Mouse (Mus musculus) CH12.LX (cell line): Measurements from ENCODE around the gene Gabrr2. TPM values are rescaled to one million over a fixed set of nuclear protein-coding genes. Genes with fewer than 3 reads are reported as not detected.
A peak's percentile ranks its signal among the peaks of the same experiment; 100 is the strongest.

Experiments
- DNase-seq: peaks from one replicate; pipeline ENCODE4 v3.0.0-alpha.2; 2013; ENCODE audit errors: extremely low read depth
- H3K27ac ChIP-seq: 2 replicates; pipeline ENCODE4 v1.5.1; 2012; ENCODE audit warnings: low read depth, mild to moderate bottlenecking, control low read depth, moderate library complexity; ENCODE audit not compliant: insufficient read depth
- H3K27me3 ChIP-seq: replicated peaks from 2 replicates; pipeline ENCODE3; 2012; ENCODE audit warnings: inconsistent platforms
- H3K36me3 ChIP-seq, 2 experiments: replicated peaks in 1 of 2; 2 replicates each; pipeline versions ENCODE3 to v1.6.1; 2012; ENCODE audit warnings: inconsistent platforms in 1 of 2, low read length in 1 of 2, mild to moderate bottlenecking in 1 of 2, mixed read lengths in 1 of 2, moderate library complexity in 1 of 2; ENCODE audit not compliant: control insufficient read depth in 1 of 2, insufficient read depth in 1 of 2
- H3K4me1 ChIP-seq, 2 experiments: 2 replicates each; pipeline ENCODE4 v1.6.1; 2012; ENCODE audit warnings: inconsistent platforms in 1 of 2, moderate library complexity in 1 of 2; ENCODE audit not compliant: insufficient read depth in 2 of 2, control insufficient read depth in 1 of 2
- H3K4me2 ChIP-seq: 2 replicates; pipeline ENCODE4 v1.6.1; 2012; ENCODE audit warnings: low read depth, mild to moderate bottlenecking, control low read depth; ENCODE audit not compliant: poor library complexity, insufficient read depth, severe bottlenecking
- H3K4me3 ChIP-seq, 3 experiments: fragments of 150-350 bp in 1 of 3; sonication (generic) in 1 of 3; replicated peaks in 1 of 3; 2 replicates each; pipeline versions ENCODE3 to v1.5.1; 2011 to 2012; ENCODE audit warnings: low read depth in 2 of 3, low read length in 2 of 3, mild to moderate bottlenecking in 2 of 3, moderate library complexity in 2 of 3, control low read depth in 1 of 3, improper control_type of control experiment in 1 of 3, inconsistent platforms in 1 of 3, mixed read lengths in 1 of 3; ENCODE audit not compliant: poor library complexity in 1 of 3
- H3K79me2 ChIP-seq: replicated peaks from 2 replicates; pipeline ENCODE4 v1.6.1; 2012; ENCODE audit warnings: mild to moderate bottlenecking, moderate library complexity; ENCODE audit not compliant: control insufficient read depth, poor library complexity, insufficient read depth, severe bottlenecking; ENCODE audit errors: extremely low read depth
- H3K9ac ChIP-seq: 2 replicates; pipeline ENCODE4 v1.6.1; 2012; ENCODE audit warnings: low read depth, mild to moderate bottlenecking, control low read depth, moderate library complexity; ENCODE audit not compliant: insufficient read depth
- H3K9me3 ChIP-seq: replicated peaks from 2 replicates; pipeline ENCODE3; 2012; ENCODE audit warnings: low read length, inconsistent platforms, mixed read lengths
- BHLHE40 ChIP-seq: IDR thresholded peaks from 2 replicates; pipeline ENCODE4 v1.6.1; 2011; ENCODE audit warnings: mild to moderate bottlenecking, low read depth, low read length, improper control_type of control experiment
- CHD1 ChIP-seq: IDR thresholded peaks from 2 replicates; pipeline ENCODE4 v1.6.1; 2012; ENCODE audit warnings: low read depth, low read length, improper control_type of control experiment, inconsistent platforms
- CHD2 ChIP-seq: IDR thresholded peaks from 2 replicates; pipeline ENCODE4 v1.6.1; 2011; ENCODE audit warnings: low read length, improper control_type of control experiment
- CTCF ChIP-seq, 2 experiments: IDR thresholded peaks in 1 of 2; conservative IDR thresholded peaks in 1 of 2; 2 replicates each; pipeline ENCODE4 v1.5.1; 2011 to 2012; ENCODE audit warnings: low read depth in 2 of 2, low read length in 2 of 2, improper control_type of control experiment in 1 of 2, inconsistent platforms in 1 of 2, mild to moderate bottlenecking in 1 of 2, moderate library complexity in 1 of 2
- ETS1 ChIP-seq: conservative IDR thresholded peaks from 2 replicates; pipeline ENCODE4 v1.6.1; 2012; ENCODE audit warnings: low read depth, mild to moderate bottlenecking, inconsistent platforms, low read length, improper control_type of control experiment, moderate library complexity
- GABPA ChIP-seq: IDR thresholded peaks from 2 replicates; pipeline ENCODE4 v1.6.1; 2012; ENCODE audit warnings: low read depth, low read length, improper control_type of control experiment, inconsistent platforms; ENCODE audit not compliant: insufficient replicate concordance
- HCFC1 ChIP-seq: IDR thresholded peaks from 2 replicates; pipeline ENCODE4 v1.6.1; 2012; ENCODE audit warnings: low read depth, mild to moderate bottlenecking, inconsistent platforms, low read length, improper control_type of control experiment
- IRF4 ChIP-seq: IDR thresholded peaks from 2 replicates; pipeline ENCODE4 v1.6.1; 2014; ENCODE audit warnings: low read depth, mild to moderate bottlenecking, inconsistent platforms, low read length, improper control_type of control experiment
- JUN ChIP-seq: IDR thresholded peaks from 2 replicates; pipeline ENCODE4 v1.6.1; 2011; ENCODE audit warnings: low read depth, mild to moderate bottlenecking, low read length, improper control_type of control experiment, moderate library complexity; ENCODE audit not compliant: insufficient read depth
- JUND ChIP-seq: conservative IDR thresholded peaks from 2 replicates; pipeline ENCODE4 v1.6.1; 2011; ENCODE audit warnings: low read depth, low read length, improper control_type of control experiment
- MAFK ChIP-seq: IDR thresholded peaks from 2 replicates; pipeline ENCODE4 v1.6.1; 2011; ENCODE audit warnings: low read length, improper control_type of control experiment; ENCODE audit not compliant: insufficient replicate concordance
- MAX ChIP-seq: IDR thresholded peaks from 2 replicates; pipeline ENCODE4 v1.6.1; 2011; ENCODE audit warnings: low read length, improper control_type of control experiment
- MAZ ChIP-seq: IDR thresholded peaks from 2 replicates; pipeline ENCODE4 v1.6.1; 2012; ENCODE audit warnings: low read depth, mild to moderate bottlenecking, inconsistent platforms, low read length, improper control_type of control experiment, moderate library complexity
- MEF2A ChIP-seq: IDR thresholded peaks from 2 replicates; pipeline ENCODE4 v1.6.1; 2014; ENCODE audit warnings: low read depth, mild to moderate bottlenecking, inconsistent platforms, low read length, improper control_type of control experiment, borderline replicate concordance
- MXI1 ChIP-seq: IDR thresholded peaks from 2 replicates; pipeline ENCODE4 v1.6.1; 2011; ENCODE audit warnings: mild to moderate bottlenecking, low read depth, low read length, improper control_type of control experiment
- MYC ChIP-seq: IDR thresholded peaks from 2 replicates; pipeline ENCODE4 v1.6.1; 2011; ENCODE audit warnings: low read depth, mild to moderate bottlenecking, improper control_type of control experiment, low read length
- NELFE ChIP-seq: IDR thresholded peaks from 2 replicates; pipeline ENCODE4 v1.6.1; 2011; ENCODE audit warnings: low read depth, low read length, improper control_type of control experiment
- NRF1 ChIP-seq: IDR thresholded peaks from 2 replicates; pipeline ENCODE4 v1.6.1; 2014; ENCODE audit warnings: low read depth, mild to moderate bottlenecking, inconsistent platforms, low read length, improper control_type of control experiment, moderate library complexity
- PAX5 ChIP-seq: IDR thresholded peaks from 2 replicates; pipeline ENCODE4 v1.6.1; 2012; ENCODE audit warnings: low read length, inconsistent platforms, mixed read lengths
- POLR2A ChIP-seq: IDR thresholded peaks from 2 replicates; pipeline ENCODE4 v1.6.1; 2011; ENCODE audit warnings: low read depth, mild to moderate bottlenecking, improper control_type of control experiment, low read length
- POLR2AphosphoS2 ChIP-seq: IDR thresholded peaks from 2 replicates; pipeline ENCODE4 v1.6.1; 2011; ENCODE audit warnings: low read depth, low read length, improper control_type of control experiment
- RAD21 ChIP-seq: IDR thresholded peaks from 2 replicates; pipeline ENCODE4 v1.6.1; 2011; ENCODE audit warnings: low read depth, mild to moderate bottlenecking, low read length, improper control_type of control experiment, moderate library complexity
- RCOR1 ChIP-seq: conservative IDR thresholded peaks from 2 replicates; pipeline ENCODE4 v1.6.1; 2012; ENCODE audit warnings: low read depth, mild to moderate bottlenecking, inconsistent platforms, low read length, improper control_type of control experiment
- SIN3A ChIP-seq: IDR thresholded peaks from 2 replicates; pipeline ENCODE4 v1.6.1; 2012; ENCODE audit warnings: low read length, improper control_type of control experiment, inconsistent platforms
- SMC3 ChIP-seq: IDR thresholded peaks from 2 replicates; pipeline ENCODE4 v1.6.1; 2011; ENCODE audit warnings: low read depth, low read length, improper control_type of control experiment
- TBP ChIP-seq: conservative IDR thresholded peaks from 2 replicates; pipeline ENCODE4 v1.6.1; 2011; ENCODE audit warnings: low read depth, low read length, improper control_type of control experiment
- TCF12 ChIP-seq: IDR thresholded peaks from 2 replicates; pipeline ENCODE4 v1.6.1; 2014; ENCODE audit warnings: low read depth, mild to moderate bottlenecking, inconsistent platforms, low read length, improper control_type of control experiment
- UBTF ChIP-seq: IDR thresholded peaks from 2 replicates; pipeline ENCODE4 v1.6.1; 2012; ENCODE audit warnings: low read depth, mild to moderate bottlenecking, inconsistent platforms, low read length, improper control_type of control experiment, moderate library complexity
- USF1 ChIP-seq: IDR thresholded peaks from 2 replicates; pipeline ENCODE4 v1.6.1; 2014; ENCODE audit warnings: low read depth, mild to moderate bottlenecking, inconsistent platforms, low read length, improper control_type of control experiment
- ZC3H11A ChIP-seq: IDR thresholded peaks from 2 replicates; pipeline ENCODE4 v1.6.1; 2012; ENCODE audit warnings: low read depth, mild to moderate bottlenecking, inconsistent platforms, low read length, improper control_type of control experiment
- ZKSCAN1 ChIP-seq: IDR thresholded peaks from 2 replicates; pipeline ENCODE4 v1.6.1; 2012; ENCODE audit warnings: low read depth, inconsistent platforms, low read length, improper control_type of control experiment, borderline replicate concordance
- ZMIZ1 ChIP-seq: IDR thresholded peaks from 2 replicates; pipeline ENCODE4 v1.6.1; 2012; ENCODE audit warnings: low read depth, mild to moderate bottlenecking, inconsistent platforms, low read length, improper control_type of control experiment
- ZNF384 ChIP-seq: IDR thresholded peaks from 2 replicates; pipeline ENCODE4 v1.6.1; 2012; ENCODE audit warnings: low read depth, low read length, improper control_type of control experiment, inconsistent platforms
- dilution Hi-C: fragments of 300-500 bp; cut with MboI; formaldehyde crosslinking; loops from 2 replicates; pipeline ENCODE4 v1.14.3; 2020; ENCODE audit warnings: low sequenced_read_pairs; ENCODE audit not compliant: extremely low pct_unique_long_range_greater_than_20kb, extremely low pct_ligation_motif_present
- in situ Hi-C: fragments of 300-500 bp; cut with MboI; formaldehyde crosslinking; loops from 3 replicates; pipeline ENCODE4 v1.14.3; 2019; ENCODE audit warnings: low sequenced_read_pairs, low pct_ligation_motif_present, low pct_unique_long_range_greater_than_20kb, mixed read lengths
- polyA plus RNA-seq: library from polyadenylated mRNA; unstranded; fragments of >175 nt; gene quantifications from 2 replicates; pipeline ENCODE4 v1.2.1, GENCODE M21; 2012; ENCODE audit warnings: low read depth; ENCODE audit not compliant: insufficient read length
- total RNA-seq, 2 experiments: library from RNA; depleted of rRNA; stranded (reverse); fragments of 300-350 nt in 1 of 2; fragments of >200 nt in 1 of 2; gene quantifications; 2 replicates each; pipeline ENCODE4 v1.2.3; 2012 to 2014

Gabrr2 gene
- total and polyA plus RNA-seq, 3 experiments: 0.42 to 0.59 TPM; not detected in 1

DNA sequence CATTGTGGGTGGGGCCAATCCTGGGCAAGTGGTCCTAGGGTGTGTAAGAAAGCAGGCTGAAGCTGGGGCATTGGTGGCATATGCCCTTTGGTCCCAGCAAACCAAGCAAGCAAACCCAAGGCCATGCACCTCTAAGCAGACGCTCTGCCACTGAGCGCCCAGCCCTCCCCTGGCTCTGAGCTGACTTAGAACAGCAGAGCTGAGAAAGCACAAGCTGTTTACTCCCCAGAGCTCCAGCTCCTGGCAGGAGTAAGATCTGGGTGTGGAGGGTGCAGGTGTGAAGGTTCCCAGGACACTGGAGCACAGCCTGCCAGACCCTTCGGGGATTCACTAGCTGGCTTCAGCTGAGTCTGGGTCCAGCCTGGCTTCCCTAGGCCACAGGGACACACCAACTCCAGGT lies 15.7 kb downstream of the Gabrr2 start:
- in situ Hi-C loops (no loop called here), dilution Hi-C loops (no loop called here)
- Histone ChIP-seq H3K9me3 (no peaks in the 10 kb centered on the region), H3K27me3 (no peaks in the 10 kb centered on the region), H3K4me3 (no peak overlapping the region), H3K36me3 (no peaks in the 10 kb centered on the region), H3K27ac (no peak overlapping the region), H3K4me1 (peaks cover 14 to 40% of the 10 kb centered on the region in 2 experiments)
- TF ChIP-seq JUN (no peak), MEF2A (no peak), NRF1 (no peak)
- TF ChIP-seq, all 38 proteins: peak for 0
- DNase-seq: no peak
- Histone ChIP-seq H3K4me2 (no peak overlapping the region), H3K9ac (no peak overlapping the region), H3K79me2 (no peaks in the 10 kb centered on the region)

DNA sequence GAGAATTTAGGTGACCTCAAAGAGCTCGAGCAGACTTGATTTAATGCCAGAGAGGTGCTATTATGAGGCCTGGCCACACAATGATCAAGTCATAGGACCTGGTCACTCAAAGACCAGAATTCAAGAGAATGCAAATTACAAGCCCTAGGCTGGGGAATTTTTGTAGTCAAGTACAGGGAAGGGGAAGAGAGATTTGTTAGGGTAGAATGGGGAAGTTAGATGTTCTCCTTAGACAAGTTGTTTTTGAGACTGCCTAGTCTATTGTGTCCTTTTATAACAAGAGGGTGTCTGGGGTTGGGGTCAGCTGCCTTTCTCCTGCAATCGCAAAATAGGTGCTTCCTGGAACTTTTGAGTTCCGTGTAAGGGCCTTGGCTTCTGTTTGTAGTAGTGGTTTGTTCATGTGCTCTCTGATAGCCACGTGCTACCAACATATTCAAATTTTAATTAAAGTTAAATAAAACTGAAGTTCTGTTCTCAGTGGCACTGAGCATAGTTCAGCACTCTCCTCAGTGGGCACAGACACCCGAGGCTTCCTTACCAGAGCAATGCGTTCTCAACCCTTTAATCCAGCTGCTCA lies 36.4 kb downstream of the Gabrr2 start:
- H3K36me3 ChIP-seq: no peaks in the 10 kb centered on the region
- in situ Hi-C loops (no loop called here), dilution Hi-C loops (no loop called here)
- peaks cover 12 to 40% of the 10 kb centered on the region in 2 experiments for H3K4me1 ChIP-seq
- H3K27me3 ChIP-seq: no peaks in the 10 kb centered on the region
- H3K4me2 ChIP-seq: peak overlapping the region; percentile 6; the same call in 1 of the 2 replicates
- no peak overlapping the region for H3K4me3 ChIP-seq
- peaks cover 6% of the 10 kb centered on the region for H3K9me3 ChIP-seq
- peak; percentile 46 for DNase-seq
- no peaks in the 10 kb centered on the region for H3K79me2 ChIP-seq
- H3K9ac ChIP-seq: no peak overlapping the region; the same call in 1 of the 2 replicates
- peak overlapping the region; percentile 20; the same call in 1 of the 2 replicates for H3K27ac ChIP-seq
- TF ChIP-seq ZKSCAN1 (no peak), PAX5 (no peak), MAZ (no peak), IRF4 (peak; percentile 35; the same call in 1 of the 2 replicates), UBTF (no peak), ZNF384 (no peak), ETS1 (peak; percentile 15; the same call in 1 of the 2 replicates), HCFC1 (no peak), USF1 (no peak), RAD21 (no peak), MYC (peak; percentile 80), MAFK (no peak), CHD2 (no peak), TCF12 (no peak), NRF1 (no peak), CHD1 (no peak), NELFE (no peak), SIN3A (no peak), CTCF (conservative IDR thresholded peaks at IDR 0.05 in 1 of 2, IDR thresholded peaks at IDR 0.05 in 1 of 2; ENCODE audit: low read depth in 2 of 2, low read length in 2 of 2) (no peak), BHLHE40 (peak; percentile 37; the same call in 1 of the 2 replicates), MAX (peak; percentile 77; the same call in 1 of the 2 replicates), POLR2AphosphoS2 (no peak), MXI1 (no peak), SMC3 (no peak), ZC3H11A (no peak), GABPA (no peak), JUND (no peak), TBP (no peak), JUN (no peak), ZMIZ1 (no peak), POLR2A (no peak), RCOR1 (no peak)
